Mouse (Mus musculus) cerebellum, adult 2 months (tissue): ENCODE results near the gene Dennd4b.

Experiments
- CTCF ChIP-seq: fragments of 200-500 bp; IDR thresholded peaks from 2 replicates; pipeline ENCODE4 v1.5.1; 2011; ENCODE audit warnings: low read depth, mild to moderate bottlenecking, control low read depth, low read length, moderate library complexity, borderline replicate concordance; ENCODE audit not compliant: insufficient read depth
- POLR2A ChIP-seq: fragments of 200-500 bp; IDR thresholded peaks from 2 replicates; pipeline ENCODE4 v1.6.1; 2011; ENCODE audit warnings: low read length, control low read depth, borderline replicate concordance; ENCODE audit not compliant: insufficient read depth

- TF ChIP-seq CTCF (no peak), POLR2A (no peak)
Observed at GRCm38 (mm10) chr3:90248746-90249100, 16.3 kb upstream of the Dennd4b start.
